Mouse (Mus musculus) embryonic facial prominence, embryonic 13.5 days (tissue): ENCODE results near the gene Kctd21. TPM values are rescaled to one million over a fixed set of nuclear protein-coding genes. Genes with fewer than 3 reads are reported as not detected.

Experiments
- ATAC-seq: fragments of 200-750 bp; cut with Nextera tagmentation; 2 replicates; pipeline ENCODE4 v1.8.0; 2017; ENCODE audit warnings: low read depth; ENCODE audit not compliant: insufficient number of reproducible peaks, insufficient read depth, low FRiP score, low TSS enrichment
- H3K27ac ChIP-seq: fragments of 300-500 bp; sonication (generic); 2 replicates; pipeline ENCODE4 v1.5.1; 2015; ENCODE audit warnings: moderate library complexity, mild to moderate bottlenecking, inconsistent platforms
- H3K27me3 ChIP-seq: fragments of 300-500 bp; sonication (generic); 2 replicates; pipeline ENCODE4 v1.6.1; 2015; ENCODE audit warnings: mild to moderate bottlenecking, inconsistent platforms
- H3K36me3 ChIP-seq: fragments of 300-500 bp; sonication (generic); 2 replicates; pipeline ENCODE4 v1.6.1; 2015; ENCODE audit warnings: mild to moderate bottlenecking, inconsistent platforms
- H3K4me1 ChIP-seq: fragments of 300-500 bp; sonication (generic); 2 replicates; pipeline ENCODE4 v1.6.1; 2015; ENCODE audit warnings: inconsistent platforms
- H3K4me2 ChIP-seq: fragments of 300-500 bp; sonication (generic); 2 replicates; pipeline ENCODE4 v1.6.1; 2015; ENCODE audit warnings: moderate library complexity, mild to moderate bottlenecking, inconsistent platforms
- H3K4me3 ChIP-seq: fragments of 300-500 bp; sonication (generic); 2 replicates; pipeline ENCODE4 v1.5.1; 2015; ENCODE audit warnings: mild to moderate bottlenecking, inconsistent platforms
- H3K9ac ChIP-seq: fragments of 300-500 bp; sonication (generic); 2 replicates; pipeline ENCODE4 v1.6.1; 2015; ENCODE audit warnings: mild to moderate bottlenecking, inconsistent platforms
- H3K9me3 ChIP-seq: fragments of 300-500 bp; sonication (generic); 2 replicates; pipeline ENCODE4 v1.6.1; 2016; ENCODE audit warnings: inconsistent platforms
- WGBS: fragments of 180-500 bp; shearing (Covaris S2); methylation state at CpG from one replicate; pipeline ENCODE4 v1.1.7; 2015; ENCODE audit warnings: mixed read lengths; 5-methylcytosine and 5-hydroxymethylcytosine counted together
- polyA plus RNA-seq: library from polyadenylated mRNA; unstranded; fragments of >200 nt; fragmentation: Nextera tagmentation; extraction: Ambion mirVana; gene quantifications from 2 replicates; pipeline ENCODE4 v1.2.1, GENCODE M21; 2015

The Kctd21 gene
- 3.8 and 4.7 TPM in 2 replicates for polyA plus RNA-seq

DNA sequence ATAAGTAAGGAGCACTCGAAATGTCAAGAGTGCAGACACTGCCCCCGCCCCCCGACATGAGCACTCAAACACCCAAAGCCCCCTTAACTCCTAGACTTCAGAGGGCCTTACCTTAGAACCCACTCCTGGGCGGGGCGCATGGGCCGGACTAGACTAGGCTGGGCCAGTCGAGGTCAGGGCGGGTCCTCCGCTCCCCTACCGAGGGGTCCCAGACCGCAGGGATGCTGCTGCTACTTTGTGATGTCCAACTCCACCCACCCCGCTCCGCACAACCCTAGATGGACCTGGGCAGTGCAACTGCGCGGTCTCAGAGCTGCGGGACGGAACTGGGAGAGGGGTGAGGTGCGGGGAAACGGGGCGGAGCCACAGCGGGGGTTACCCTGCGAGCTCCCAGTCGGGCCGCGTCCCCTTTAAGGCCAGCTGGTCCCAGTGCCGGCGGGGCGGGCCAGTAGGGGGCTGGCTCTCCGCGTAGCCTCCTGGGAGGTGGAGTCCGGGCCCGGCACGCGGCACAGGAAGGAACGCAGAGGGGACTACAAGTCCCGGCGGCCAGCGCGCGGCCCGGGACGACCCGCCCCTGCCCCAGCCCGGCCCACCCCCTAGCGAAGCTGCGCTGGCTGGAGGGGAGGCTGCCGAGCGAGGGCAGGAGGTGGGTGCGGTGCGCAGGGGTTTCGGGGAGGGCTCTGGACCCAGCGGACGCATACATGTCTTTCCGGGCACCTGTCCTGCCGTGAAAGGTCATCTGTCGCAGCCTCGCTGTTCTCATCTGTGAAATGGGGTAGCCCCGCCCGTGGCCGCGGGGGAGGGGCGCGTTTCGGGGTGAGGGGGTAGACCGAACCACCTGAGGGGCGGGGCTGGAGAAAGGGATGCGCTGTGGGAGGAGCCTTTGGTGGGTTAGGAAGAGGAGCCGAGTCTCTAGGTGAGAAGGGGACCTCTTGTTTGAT, at the start of gene Kctd21, which contains the start of gene Usp35:
Gene Kctd21 (plus strand): TSS at position 602 of the 941 bp plus-strand sequence.
Gene Usp35 (minus strand): TSS at position 295 of the 941 bp plus-strand sequence.
- Histone ChIP-seq H3K36me3 (no peaks in the 10 kb centered on the region), H3K27ac (no peak within 1 kb of the TSS), H3K27me3 (peaks cover 6% of the 10 kb centered on the region), H3K4me1 (peaks cover 28% of the 10 kb centered on the region), H3K4me2 (peak within 1 kb of the TSS; percentile 82), H3K9me3 (no peaks in the 10 kb centered on the region), H3K9ac (peak within 1 kb of the TSS; percentile 79), H3K4me3 (peak within 1 kb of the TSS; percentile 78)
- under 1% methylated on average over 68 of the region's 68 CpGs for WGBS
- ATAC-seq: peak; percentile 99

DNA sequence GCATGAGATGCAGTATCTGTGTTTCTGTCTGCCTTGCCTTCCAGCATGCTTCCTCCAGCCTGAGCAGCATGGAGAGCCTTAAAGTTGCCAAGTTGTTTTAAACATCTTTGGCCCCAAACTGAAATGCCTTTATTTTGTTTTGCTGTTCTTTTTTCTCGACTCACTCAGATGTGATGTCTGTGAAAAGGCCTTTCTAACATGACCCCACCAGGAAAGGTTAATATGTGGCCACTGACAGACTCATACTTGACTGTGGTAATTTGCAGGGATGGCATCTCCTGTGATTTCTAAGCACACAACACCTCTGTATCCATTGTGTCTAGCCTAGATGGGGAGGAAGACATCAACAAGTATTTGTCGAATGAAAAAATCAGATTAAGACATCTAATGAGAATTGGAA, 35.1 kb upstream of the Kctd21 start:
- 59% methylated on average over 2 of the region's 2 CpGs for WGBS
- Histone ChIP-seq H3K27ac (no peak overlapping the region), H3K36me3 (no peaks in the 10 kb centered on the region), H3K27me3 (no peaks in the 10 kb centered on the region), H3K4me1 (no peaks in the 10 kb centered on the region), H3K9ac (no peak overlapping the region), H3K4me3 (no peak overlapping the region), H3K4me2 (no peak overlapping the region), H3K9me3 (no peaks in the 10 kb centered on the region)
- ATAC-seq: no peak

DNA sequence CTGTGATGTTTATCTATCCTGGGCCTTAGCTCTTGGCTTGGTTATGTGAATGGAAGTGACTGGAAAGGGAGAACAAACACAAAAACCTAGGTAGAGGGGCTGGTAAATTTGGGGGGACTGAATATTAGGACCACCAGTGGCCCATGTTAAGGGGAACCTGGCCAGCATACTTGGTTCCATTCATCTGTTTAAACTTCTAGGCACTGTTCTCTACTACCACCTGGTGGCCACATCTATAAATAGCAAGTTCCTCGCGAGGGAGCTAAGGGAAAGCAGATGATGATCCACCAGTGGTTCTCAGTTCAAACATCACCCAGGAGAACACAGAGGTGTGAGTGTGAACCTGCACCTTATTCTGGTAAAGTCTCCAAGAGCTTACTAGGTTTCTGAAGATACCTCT, 34.7 kb upstream of the Kctd21 start:
- H3K9ac ChIP-seq: no peak overlapping the region
- H3K4me2 ChIP-seq: no peak overlapping the region
- no peaks in the 10 kb centered on the region for H3K27me3 ChIP-seq
- no peak overlapping the region for H3K4me3 ChIP-seq
- H3K9me3 ChIP-seq: no peaks in the 10 kb centered on the region
- 0% methylated on average over 2 of the region's 2 CpGs for WGBS
- ATAC-seq: no peak
- H3K36me3 ChIP-seq: 0 out of 2 replicates have a peak, but pooled peaks cover 5% of the 10 kb centered on the region
- no peaks in the 10 kb centered on the region for H3K4me1 ChIP-seq
- H3K27ac ChIP-seq: no peak overlapping the region

DNA sequence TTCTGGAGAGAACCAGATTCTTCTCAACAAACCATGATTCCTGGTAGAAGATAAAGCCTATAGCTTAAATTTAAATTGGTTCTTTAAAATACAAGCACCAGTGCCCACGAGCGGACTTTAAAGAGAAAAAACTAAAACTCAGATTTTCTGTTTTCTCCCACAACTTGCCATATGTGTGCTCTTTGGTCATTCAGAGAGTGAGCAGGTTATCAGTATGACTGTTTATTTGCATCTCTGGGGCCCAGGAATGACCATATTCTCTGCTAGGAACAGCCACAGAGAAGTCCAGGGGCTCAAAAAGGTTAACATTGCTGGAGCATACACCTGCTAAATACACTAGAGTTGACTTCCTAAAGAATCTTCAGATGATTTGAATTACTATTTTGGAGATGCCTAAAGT, 33.8 kb upstream of the Kctd21 start:
- no peak overlapping the region for H3K27ac ChIP-seq
- WGBS: 91% methylated on average over 2 of the region's 2 CpGs
- H3K36me3 ChIP-seq: peaks cover 10% of the 10 kb centered on the region
- H3K4me2 ChIP-seq: no peak overlapping the region
- no peak overlapping the region for H3K9ac ChIP-seq
- H3K4me1 ChIP-seq: no peaks in the 10 kb centered on the region
- no peaks in the 10 kb centered on the region for H3K9me3 ChIP-seq
- H3K4me3 ChIP-seq: no peak overlapping the region
- no peaks in the 10 kb centered on the region for H3K27me3 ChIP-seq
- ATAC-seq: no peak

DNA sequence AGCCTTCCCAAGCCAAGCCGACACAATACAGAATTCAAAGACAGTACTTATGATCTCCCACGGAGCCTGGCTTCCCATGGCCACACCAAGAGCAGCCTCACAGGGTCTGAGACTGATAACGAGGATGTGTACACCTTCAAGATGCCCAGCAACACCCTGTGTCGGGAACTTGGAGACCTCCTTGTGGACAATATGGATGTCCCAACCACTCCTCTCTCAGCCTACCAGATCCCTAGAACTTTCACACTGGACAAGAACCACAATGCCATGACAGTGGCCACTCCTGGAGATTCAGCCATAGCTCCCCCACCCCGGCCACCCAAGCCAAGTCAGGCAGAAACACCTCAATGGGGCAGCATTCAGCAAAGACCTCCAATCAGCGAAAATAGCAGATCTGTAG, 33.2 kb upstream of the Kctd21 start:
- Histone ChIP-seq H3K9ac (no peak overlapping the region), H3K36me3 (peaks cover 14% of the 10 kb centered on the region), H3K27me3 (no peaks in the 10 kb centered on the region), H3K9me3 (no peaks in the 10 kb centered on the region), H3K4me1 (no peaks in the 10 kb centered on the region), H3K4me2 (no peak overlapping the region), H3K27ac (no peak overlapping the region), H3K4me3 (no peak overlapping the region)
- 79% methylated on average over 6 of the region's 6 CpGs for WGBS
- ATAC-seq: no peak

DNA sequence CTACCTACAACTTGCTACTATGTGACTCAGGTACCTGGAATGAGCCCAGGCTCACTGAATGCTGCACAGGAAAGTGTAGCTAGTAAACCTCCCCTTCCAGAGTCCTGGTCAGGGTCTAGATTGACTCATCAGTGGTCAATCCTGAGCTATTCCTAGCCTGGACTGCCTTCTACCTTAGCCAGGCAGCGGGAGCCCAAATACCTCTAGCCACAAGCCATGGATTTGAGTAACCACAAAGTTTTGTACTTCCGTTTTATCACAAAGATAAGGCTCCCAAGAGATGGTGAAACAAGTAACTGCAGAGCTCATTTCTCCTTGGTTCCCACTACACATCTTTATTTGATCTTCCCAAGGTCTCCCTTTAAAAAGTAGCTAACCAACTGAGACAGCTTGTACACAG, 31.2 kb upstream of the Kctd21 start:
- no peak overlapping the region for H3K9ac ChIP-seq
- H3K9me3 ChIP-seq: no peaks in the 10 kb centered on the region
- peaks cover 34% of the 10 kb centered on the region for H3K36me3 ChIP-seq
- no peaks in the 10 kb centered on the region for H3K27me3 ChIP-seq
- 76% methylated on average over 2 of the region's 2 CpGs for WGBS
- H3K4me3 ChIP-seq: no peak overlapping the region
- no peaks in the 10 kb centered on the region for H3K4me1 ChIP-seq
- no peak overlapping the region for H3K27ac ChIP-seq
- no peak overlapping the region for H3K4me2 ChIP-seq
- no peak for ATAC-seq

DNA sequence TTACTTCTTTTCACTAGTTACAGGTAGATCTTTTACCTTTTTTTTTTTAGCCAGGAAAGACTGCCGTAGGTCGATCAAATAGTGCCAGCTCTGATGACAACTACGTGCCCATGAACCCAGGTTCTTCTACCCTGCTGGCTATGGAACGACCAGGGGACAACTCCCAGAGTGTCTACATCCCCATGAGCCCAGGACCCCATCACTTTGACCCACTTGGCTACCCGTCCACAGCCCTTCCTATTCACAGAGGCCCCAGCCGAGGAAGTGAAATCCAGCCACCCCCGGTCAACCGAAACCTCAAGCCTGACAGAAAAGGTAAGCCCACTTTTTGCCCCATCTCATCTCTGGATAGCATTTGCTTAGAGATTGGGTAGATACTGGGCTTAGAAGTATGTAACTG, 30.8 kb upstream of the Kctd21 start:
- Histone ChIP-seq H3K4me1 (no peaks in the 10 kb centered on the region), H3K27ac (no peak overlapping the region), H3K4me3 (no peak overlapping the region), H3K9ac (no peak overlapping the region), H3K36me3 (peaks cover 37% of the 10 kb centered on the region), H3K4me2 (no peak overlapping the region), H3K27me3 (no peaks in the 10 kb centered on the region), H3K9me3 (no peaks in the 10 kb centered on the region)
- WGBS: 79% methylated on average over 8 of the region's 8 CpGs
- ATAC-seq: no peak

DNA sequence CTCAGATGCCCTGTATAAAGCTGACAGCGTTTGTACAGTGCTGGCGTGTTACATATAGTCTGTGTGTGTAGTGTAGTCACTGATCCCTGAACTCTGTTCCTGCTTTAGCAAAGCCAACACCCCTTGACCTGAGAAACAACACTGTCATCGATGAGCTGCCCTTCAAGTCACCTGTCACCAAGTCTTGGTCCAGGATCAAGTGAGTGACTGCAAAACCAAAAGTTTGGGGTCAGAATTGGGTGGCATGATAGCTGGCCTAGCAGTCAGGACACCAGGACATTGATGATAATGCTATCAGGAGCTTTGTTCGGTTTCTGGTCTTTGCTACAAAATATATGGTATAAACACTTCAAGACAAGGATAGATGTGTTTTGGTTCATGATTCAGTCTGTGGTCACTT, 29.9 kb upstream of the Kctd21 start:
- Histone ChIP-seq H3K27ac (no peak overlapping the region), H3K36me3 (peaks cover 46% of the 10 kb centered on the region), H3K9ac (no peak overlapping the region), H3K4me3 (no peak overlapping the region), H3K27me3 (no peaks in the 10 kb centered on the region), H3K4me1 (no peaks in the 10 kb centered on the region), H3K4me2 (no peak overlapping the region), H3K9me3 (no peaks in the 10 kb centered on the region)
- WGBS: 84% methylated on average over 4 of the region's 4 CpGs
- ATAC-seq: no peak

DNA sequence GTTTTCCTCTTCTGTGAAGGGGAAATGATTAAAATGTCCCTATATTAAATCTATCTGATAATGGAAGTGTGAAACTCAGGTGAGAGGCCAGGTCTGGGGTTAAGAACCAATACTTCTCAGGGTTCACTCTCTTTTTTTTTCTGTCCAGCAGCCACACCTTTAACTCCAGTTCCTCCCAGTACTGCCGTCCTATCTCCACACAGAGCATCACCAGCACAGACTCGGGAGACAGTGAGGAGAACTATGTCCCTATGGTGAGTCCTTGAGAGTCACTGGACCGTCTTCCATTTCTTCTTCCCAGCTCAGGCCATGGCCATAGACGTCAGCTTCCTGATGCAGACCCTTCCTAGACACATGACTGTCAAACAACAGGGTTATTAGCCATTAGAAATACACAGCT, 29.3 kb upstream of the Kctd21 start:
- no peaks in the 10 kb centered on the region for H3K9me3 ChIP-seq
- WGBS: 75% methylated on average over 4 of the region's 4 CpGs
- no peak overlapping the region for H3K4me3 ChIP-seq
- ATAC-seq: no peak
- no peak overlapping the region for H3K27ac ChIP-seq
- no peaks in the 10 kb centered on the region for H3K4me1 ChIP-seq
- H3K4me2 ChIP-seq: no peak overlapping the region
- H3K27me3 ChIP-seq: no peaks in the 10 kb centered on the region
- no peak overlapping the region for H3K9ac ChIP-seq
- H3K36me3 ChIP-seq: peaks cover 51% of the 10 kb centered on the region

DNA sequence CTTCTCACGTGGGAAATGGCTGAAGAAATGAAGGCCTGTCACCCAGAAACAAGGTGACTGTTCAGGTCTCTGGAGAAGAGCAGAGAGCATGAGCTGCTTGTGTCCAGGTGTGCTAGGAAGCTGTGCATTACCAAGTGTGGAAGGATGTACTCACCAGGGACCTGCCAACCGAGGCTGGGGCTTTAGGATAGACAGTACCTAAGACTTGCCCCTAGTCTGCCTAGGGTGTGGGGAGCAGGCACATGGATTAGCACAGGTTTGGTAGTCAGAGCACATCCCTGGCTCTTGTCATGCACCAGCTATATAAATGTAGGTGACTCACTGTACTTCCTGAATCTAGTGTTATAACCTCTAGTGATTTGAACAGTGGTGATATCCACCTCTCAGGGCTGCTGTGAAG, 28.5 kb upstream of the Kctd21 start:
- peaks cover 58% of the 10 kb centered on the region for H3K36me3 ChIP-seq
- no peak overlapping the region for H3K4me2 ChIP-seq
- H3K4me3 ChIP-seq: no peak overlapping the region
- H3K9me3 ChIP-seq: no peaks in the 10 kb centered on the region
- H3K27ac ChIP-seq: no peak overlapping the region
- ATAC-seq: no peak
- no peaks in the 10 kb centered on the region for H3K27me3 ChIP-seq
- no peaks in the 10 kb centered on the region for H3K4me1 ChIP-seq
- WGBS: 72% methylated on average over 2 of the region's 2 CpGs
- H3K9ac ChIP-seq: no peak overlapping the region

DNA sequence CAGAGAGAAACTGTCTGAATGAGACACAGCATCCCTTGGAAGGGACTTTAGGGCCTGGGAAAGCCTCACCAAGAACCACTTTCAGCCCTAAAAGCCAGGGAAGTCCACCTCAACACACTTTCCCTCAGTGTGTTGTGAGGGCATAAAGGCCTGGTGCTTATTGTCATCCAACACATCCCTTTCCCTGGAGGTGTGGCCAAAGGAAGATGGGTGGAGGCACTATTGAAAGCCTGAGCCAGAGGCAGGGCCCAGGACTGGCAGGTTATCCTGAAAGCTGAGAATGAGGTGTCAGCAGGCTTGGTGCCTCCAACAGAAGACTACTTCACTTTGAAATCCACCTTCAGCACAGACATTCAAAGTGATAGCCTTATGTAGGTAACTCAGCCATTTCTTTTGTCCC, 27.7 kb upstream of the Kctd21 start:
- no peaks in the 10 kb centered on the region for H3K4me1 ChIP-seq
- H3K27ac ChIP-seq: no peak overlapping the region
- no peak for ATAC-seq
- H3K9ac ChIP-seq: no peak overlapping the region
- no peaks in the 10 kb centered on the region for H3K9me3 ChIP-seq
- no peak overlapping the region for H3K4me2 ChIP-seq
- no peak overlapping the region for H3K4me3 ChIP-seq
- H3K27me3 ChIP-seq: no peaks in the 10 kb centered on the region
- peaks cover 65% of the 10 kb centered on the region for H3K36me3 ChIP-seq

DNA sequence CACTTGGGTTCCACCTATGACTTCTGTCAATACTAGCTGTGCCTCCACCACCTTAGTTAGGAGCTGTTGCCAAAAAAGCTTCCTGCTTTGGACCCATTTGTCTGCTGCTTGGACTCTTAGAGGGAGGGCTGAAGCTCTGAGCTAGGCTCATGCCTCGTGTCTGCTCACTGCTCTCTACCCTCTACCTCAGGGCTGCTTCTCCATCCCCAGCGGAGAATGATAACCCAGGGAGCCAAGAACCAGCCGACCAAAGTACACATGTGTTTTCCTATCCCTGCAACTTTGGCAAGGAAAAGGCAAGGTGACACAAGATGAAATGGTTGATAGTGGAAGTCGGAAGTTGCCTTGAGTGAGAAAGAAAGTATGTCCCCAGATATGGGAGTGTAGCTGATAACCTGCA, 26.9 kb upstream of the Kctd21 start:
- H3K9me3 ChIP-seq: no peaks in the 10 kb centered on the region
- H3K27me3 ChIP-seq: no peaks in the 10 kb centered on the region
- H3K4me1 ChIP-seq: no peaks in the 10 kb centered on the region
- 87% methylated on average over 4 of the region's 4 CpGs for WGBS
- ATAC-seq: no peak
- no peak overlapping the region for H3K27ac ChIP-seq
- H3K36me3 ChIP-seq: peaks cover 73% of the 10 kb centered on the region
- no peak overlapping the region for H3K9ac ChIP-seq
- H3K4me3 ChIP-seq: no peak overlapping the region
- H3K4me2 ChIP-seq: no peak overlapping the region
